Mouse (Mus musculus): ENCODE measurements around the gene Gm27021.

DNA sequence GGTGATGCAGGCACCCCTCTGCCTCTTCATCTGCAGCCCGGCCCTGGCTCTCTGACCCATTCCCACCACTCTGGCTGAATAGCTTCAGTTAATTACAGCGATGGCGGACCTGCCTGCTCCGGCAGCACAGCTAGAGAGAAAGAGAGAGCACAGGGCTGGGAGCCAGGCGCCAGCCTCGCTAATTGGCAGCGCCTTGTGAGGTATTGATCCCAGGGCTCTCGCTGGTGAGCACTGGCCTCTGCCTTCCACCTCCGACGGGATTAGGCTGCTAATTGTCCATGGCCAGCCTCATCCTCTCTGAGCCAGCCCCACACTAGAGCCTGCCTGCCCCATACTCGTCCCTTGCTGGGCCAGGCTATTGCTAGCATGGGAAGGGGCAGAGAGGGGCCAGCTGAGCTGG lies 108.2 kb downstream of the Gm27021 start:
- TF ChIP-seq POLR2A (IDR thresholded peaks at IDR 0.05; ENCODE audit: insufficient read depth, low read length) = no peak
- no peak for TF ChIP-seq CTCF (IDR thresholded peaks at IDR 0.05; ENCODE audit: low read depth, low read length)
